In genomic region chr11:15698001-15698756, GRCm38 (mm10) we compare ENCODE assay signal across 20 mouse cellular contexts.
DNase-seq lines count a peak whose midpoint lies in the region; ATAC-seq and TF ChIP-seq lines count a peak whose summit lies in the region.
"Had no signal": no experiment of that assay in that cellular context is flagged by ENCODE, and none has a peak within 500 bp of the region (broad histone marks: within the 10 kb centered on the region; RNA-seq: fewer than 3 reads in every experiment).

No protein-coding gene starts in this region.

- no peak overlapping the region for H3K4me2 ChIP-seq in stomach, embryonic 15.5 days
- H3K4me2 ChIP-seq in stomach, postnatal 0 days (replicated peaks; ENCODE audit: low read depth) = no peak overlapping the region
- H3K4me2 ChIP-seq in liver, embryonic 11.5 days = no peak overlapping the region
- H3K4me2 ChIP-seq in liver, embryonic 15.5 days = peak overlapping the region; percentile 36
- H3K4me2 ChIP-seq: embryonic facial prominence, embryonic 15.5 days; forebrain, embryonic 15.5 days; heart, embryonic 11.5 days; heart, embryonic 15.5 days; hindbrain, embryonic 14.5 days had no signal

- H3K4me1 ChIP-seq in stomach, embryonic 15.5 days = no peaks in the 10 kb centered on the region
- no peaks in the 10 kb centered on the region for H3K4me1 ChIP-seq in stomach, postnatal 0 days (replicated peaks; ENCODE audit: control insufficient read depth, insufficient read depth)
- H3K4me1 ChIP-seq in liver, embryonic 11.5 days (replicated peaks; ENCODE audit: control insufficient read depth, insufficient read depth, low read length) = no peaks in the 10 kb centered on the region
- H3K4me1 ChIP-seq in liver, embryonic 15.5 days (replicated peaks) = peaks cover 6% of the 10 kb centered on the region
- no peaks in the 10 kb centered on the region for H3K4me1 ChIP-seq in heart, embryonic 10.5 days
- H3K4me1 ChIP-seq: embryonic facial prominence, embryonic 15.5 days; forebrain, embryonic 15.5 days; heart, embryonic 15.5 days; hindbrain, embryonic 10.5 days had no signal

- H3K27me3 ChIP-seq in stomach, embryonic 15.5 days (replicated peaks) = no peaks in the 10 kb centered on the region
- no peaks in the 10 kb centered on the region for H3K27me3 ChIP-seq in stomach, postnatal 0 days (ENCODE audit: control insufficient read depth, insufficient read depth, low read length)
- no peaks in the 10 kb centered on the region for H3K27me3 ChIP-seq in liver, embryonic 11.5 days (replicated peaks; ENCODE audit: control insufficient read depth, insufficient read depth, low read length)
- no peaks in the 10 kb centered on the region for H3K27me3 ChIP-seq in liver, embryonic 15.5 days
- no peaks in the 10 kb centered on the region for H3K27me3 ChIP-seq in heart, embryonic 10.5 days (ENCODE audit: insufficient read depth, poor library complexity, severe bottlenecking)
- H3K27me3 ChIP-seq: embryonic facial prominence, embryonic 15.5 days; forebrain, embryonic 15.5 days; heart, embryonic 15.5 days had no signal

- peak; percentile 71; the same call in 1 of the 2 replicates for ATAC-seq in stomach, embryonic 15.5 days (ENCODE audit: insufficient read depth, low FRiP score, low read depth)
- no peak for ATAC-seq in stomach, postnatal 0 days (ENCODE audit: low FRiP score, low TSS enrichment)
- ATAC-seq in liver, embryonic 11.5 days (replicated peaks; ENCODE audit: low FRiP score) = peak; percentile 99
- ATAC-seq in liver, embryonic 15.5 days (ENCODE audit: insufficient read depth) = peak; percentile 99
- no peak for ATAC-seq in activated CD4-positive, CD25-positive, alpha-beta regulatory T cell, adult 4 months
- ATAC-seq: CD4-positive, CD25-positive, alpha-beta regulatory T cell, adult 4 months; forebrain, embryonic 15.5 days had no signal

- TF ChIP-seq EP300 in stomach, postnatal 0 days (optimal IDR thresholded peaks at IDR 0.05) = no peak

- H3K27ac ChIP-seq in stomach, embryonic 15.5 days = no peak overlapping the region
- H3K27ac ChIP-seq in stomach, postnatal 0 days (replicated peaks) = no peak overlapping the region
- peak overlapping the region; percentile 25; the same call in 1 of the 2 replicates for H3K27ac ChIP-seq in liver, embryonic 11.5 days (ENCODE audit: low read depth, low read length)
- H3K27ac ChIP-seq in liver, embryonic 15.5 days (replicated peaks) = peak overlapping the region; percentile 41; the same call in 1 of the 2 replicates
- no peak overlapping the region for H3K27ac ChIP-seq in heart, embryonic 10.5 days
- H3K27ac ChIP-seq: embryonic facial prominence, embryonic 15.5 days; forebrain, embryonic 15.5 days; heart, embryonic 15.5 days; hindbrain, embryonic 10.5 days; hindbrain, embryonic 14.5 days had no signal

- no peaks in the 10 kb centered on the region for H3K36me3 ChIP-seq in stomach, embryonic 15.5 days
- no peaks in the 10 kb centered on the region for H3K36me3 ChIP-seq in stomach, postnatal 0 days (ENCODE audit: control insufficient read depth, insufficient read depth, low read length)
- H3K36me3 ChIP-seq in liver, embryonic 11.5 days (ENCODE audit: control insufficient read depth, insufficient read depth, low read length) = no peaks in the 10 kb centered on the region
- no peaks in the 10 kb centered on the region for H3K36me3 ChIP-seq in liver, embryonic 15.5 days (replicated peaks)
- no peaks in the 10 kb centered on the region for H3K36me3 ChIP-seq in heart, embryonic 10.5 days
- H3K36me3 ChIP-seq: embryonic facial prominence, embryonic 15.5 days; forebrain, embryonic 15.5 days; heart, embryonic 15.5 days; hindbrain, embryonic 10.5 days had no signal

- no peak for TF ChIP-seq CTCF in stomach, postnatal 0 days (IDR thresholded peaks at IDR 0.05; ENCODE audit: low read depth)

- no peak overlapping the region for H3K4me3 ChIP-seq in stomach, embryonic 15.5 days (replicated peaks)
- no peak overlapping the region for H3K4me3 ChIP-seq in stomach, postnatal 0 days (ENCODE audit: low read depth, low read length)
- no peak overlapping the region for H3K4me3 ChIP-seq in liver, embryonic 11.5 days (ENCODE audit: low read depth, low read length)
- H3K4me3 ChIP-seq in liver, embryonic 15.5 days (replicated peaks) = no peak overlapping the region
- no peak overlapping the region for H3K4me3 ChIP-seq in heart, embryonic 10.5 days
- H3K4me3 ChIP-seq: embryonic facial prominence, embryonic 15.5 days; erythroblast, embryonic 14.5 days; forebrain, embryonic 15.5 days; heart, embryonic 15.5 days; hindbrain, embryonic 10.5 days had no signal

- intact Hi-C loops in heart, postnatal 14 days (cut with DNase I) = no loop called here

- WGBS in stomach, embryonic 15.5 days = 52% methylated on average over 2 of the region's 2 CpGs
- WGBS in stomach, postnatal 0 days = 63% methylated on average over 2 of the region's 2 CpGs
- 33% methylated on average over 2 of the region's 2 CpGs for WGBS in liver, embryonic 11.5 days
- 21% methylated on average over 2 of the region's 2 CpGs for WGBS in liver, embryonic 15.5 days (ENCODE audit: insufficient replicate concordance)
- WGBS in heart, embryonic 10.5 days = 33% methylated on average over 2 of the region's 2 CpGs

- no peak overlapping the region for H3K9ac ChIP-seq in stomach, embryonic 15.5 days
- no peak overlapping the region for H3K9ac ChIP-seq in stomach, postnatal 0 days (ENCODE audit: low read length)
- no peak overlapping the region for H3K9ac ChIP-seq in liver, embryonic 11.5 days (ENCODE audit: low read depth, low read length)
- H3K9ac ChIP-seq in liver, embryonic 15.5 days = no peak overlapping the region
- H3K9ac ChIP-seq: embryonic facial prominence, embryonic 15.5 days; forebrain, embryonic 15.5 days; heart, embryonic 15.5 days; hindbrain, embryonic 14.5 days had no signal

- no peaks in the 10 kb centered on the region for H3K9me3 ChIP-seq in stomach, embryonic 15.5 days
- no peaks in the 10 kb centered on the region for H3K9me3 ChIP-seq in stomach, postnatal 0 days (ENCODE audit: control insufficient read depth, low read length)
- H3K9me3 ChIP-seq in liver, embryonic 11.5 days (ENCODE audit: control insufficient read depth, low read length) = no peaks in the 10 kb centered on the region
- H3K9me3 ChIP-seq in liver, embryonic 15.5 days (replicated peaks) = no peaks in the 10 kb centered on the region
- H3K9me3 ChIP-seq in heart, embryonic 10.5 days = no peaks in the 10 kb centered on the region
- H3K9me3 ChIP-seq: embryonic facial prominence, embryonic 15.5 days; forebrain, embryonic 15.5 days; heart, embryonic 15.5 days; hindbrain, embryonic 10.5 days had no signal

- DNase-seq in stomach, postnatal 0 days (ENCODE audit: low spot score) = no peak
- no peak for DNase-seq in liver, embryonic 11.5 days (ENCODE audit: low spot score)
- DNase-seq in heart, postnatal 14 days = no peak
- DNase-seq in heart, embryonic 10.5 days (ENCODE audit: low spot score) = no peak
- DNase-seq: adrenal gland, adult 8-10 months; B cell, adult 2 months; cerebellum, adult 2 months; cerebellum, postnatal 10 days; heart, adult 18-20 months had no signal

Comparison
In these comparisons a context has a peak if more than half of its experiments do, and no peak if none do; other contexts are left out.
1. ATAC-seq: peak in stomach, embryonic 15.5 days (single experiment), liver, embryonic 11.5 days (single experiment) and liver, embryonic 15.5 days (single experiment); none in stomach, postnatal 0 days (single experiment) and activated CD4-positive, CD25-positive, alpha-beta regulatory T cell, adult 4 months (single experiment).
2. H3K27ac ChIP-seq: peak in liver, embryonic 11.5 days (single experiment) and liver, embryonic 15.5 days (single experiment); none in stomach, embryonic 15.5 days (single experiment), stomach, postnatal 0 days (single experiment) and heart, embryonic 10.5 days (single experiment).